Mouse (Mus musculus) layer of hippocampus, adult 8-10 months (tissue): ENCODE data around the gene Wasf1. TPM values are rescaled to one million over a fixed set of nuclear protein-coding genes. Genes with fewer than 3 reads are reported as not detected.

ENCODE experiments used
- DNase-seq, 2 experiments: peaks; one replicate each; pipeline ENCODE4 v3.0.0; 2022; ENCODE audit warnings: low spot score in 2 of 2
- total RNA-seq, 4 experiments: library from RNA; stranded (reverse); gene quantifications; 2 replicates each; pipeline ENCODE4 v1.2.4; 2022

Wasf1 gene
- total RNA-seq, 4 experiments from 2014 or later = 310 to 364 (median 325) TPM

- no peak for DNase-seq
Observed at GRCm38 (mm10) chr10:40889146-40889545, 5.9 kb downstream of the Wasf1 start.

GRCm38 (mm10) chr10:40895765-40896164, 12.5 kb downstream of the Wasf1 start:
- DNase-seq = no peak

GRCm38 (mm10) chr10:40896656-40897055, 13.4 kb downstream of the Wasf1 start:
- DNase-seq = no peak

GRCm38 (mm10) chr10:40901786-40902185, 18.5 kb downstream of the Wasf1 start:
- DNase-seq = no peak

- no peak for DNase-seq
Observed at GRCm38 (mm10) chr10:40906131-40906530, 22.9 kb downstream of the Wasf1 start.

- no peak for DNase-seq
Observed at GRCm38 (mm10) chr10:40906802-40907201, 23.5 kb downstream of the Wasf1 start.

- no peak for DNase-seq
Observed at GRCm38 (mm10) chr10:40908580-40908979, 25.3 kb downstream of the Wasf1 start.

- no peak for DNase-seq
Observed at GRCm38 (mm10) chr10:40910811-40911210, 27.5 kb downstream of the Wasf1 start.

- no peak for DNase-seq
Observed at GRCm38 (mm10) chr10:40915240-40915639, 32.0 kb downstream of the Wasf1 start.

- no peak for DNase-seq
Observed at GRCm38 (mm10) chr10:40918669-40919440, 35.6 kb downstream of the Wasf1 start.

- no peak for DNase-seq
Observed at GRCm38 (mm10) chr10:40919464-40919863, 36.2 kb downstream of the Wasf1 start.

- no peak for DNase-seq
Observed at GRCm38 (mm10) chr10:40932995-40933394, 49.7 kb downstream of the Wasf1 start.

- no peak for DNase-seq
Observed at GRCm38 (mm10) chr10:40936160-40936726, 53.0 kb downstream of the Wasf1 start.

- no peak for DNase-seq
Observed at GRCm38 (mm10) chr10:40937569-40937968, 54.3 kb downstream of the Wasf1 start.

GRCm38 (mm10) chr10:40942688-40943087, 59.4 kb downstream of the Wasf1 start:
- DNase-seq = no peak

- DNase-seq = no peak
Observed at GRCm38 (mm10) chr10:40950176-40950575, 66.9 kb downstream of the Wasf1 start.

GRCm38 (mm10) chr10:40956206-40956605, 72.9 kb downstream of the Wasf1 start:
- peak in 1 of 2 experiments; percentile 60 for DNase-seq

GRCm38 (mm10) chr10:40961365-40961764, 78.1 kb downstream of the Wasf1 start:
- DNase-seq = no peak

GRCm38 (mm10) chr10:40962008-40962407, 78.7 kb downstream of the Wasf1 start:
- no peak for DNase-seq

- DNase-seq = peak; percentile 38 to 49
Observed at GRCm38 (mm10) chr10:40964546-40964945, 81.3 kb downstream of the Wasf1 start.

GRCm38 (mm10) chr10:40968551-40968950, 85.3 kb downstream of the Wasf1 start:
- DNase-seq = no peak

- DNase-seq = no peak
Observed at GRCm38 (mm10) chr10:40969372-40970033, 86.2 kb downstream of the Wasf1 start.
